Mouse (Mus musculus) olfactory bulb, adult 2 months (tissue): Measurements from ENCODE around the gene Rab6b.

Experiments used
- CTCF ChIP-seq: fragments of 200-500 bp; IDR thresholded peaks from 2 replicates; pipeline ENCODE4 v1.5.1; 2012; ENCODE audit warnings: low read depth, mild to moderate bottlenecking, low read length, moderate library complexity; ENCODE audit not compliant: insufficient read depth
- POLR2A ChIP-seq: fragments of 200-500 bp; IDR thresholded peaks from 2 replicates; pipeline ENCODE4 v1.6.1; 2012; ENCODE audit warnings: mild to moderate bottlenecking, low read depth, low read length, moderate library complexity; ENCODE audit not compliant: insufficient read depth

GRCm38 (mm10) chr9:103111621-103112470, at the start of gene Rab6b:
- TF ChIP-seq POLR2A: peak; percentile 65; the same call in 1 of the 2 replicates
- 0 out of 2 replicates have a peak, but pooled peaks have one; percentile 21 for TF ChIP-seq CTCF
